Mouse (Mus musculus) liver, embryonic 16.5 days (tissue): ENCODE results near the gene Mrpl48. TPM values are rescaled to one million over a fixed set of nuclear protein-coding genes. Genes with fewer than 3 reads are reported as not detected.

ENCODE experiments used
- ATAC-seq: fragments of 200-750 bp; cut with Nextera tagmentation; 2 replicates; pipeline ENCODE4 v1.8.0; 2017; ENCODE audit warnings: low read depth, mild to moderate bottlenecking, moderate number of reproducible peaks, moderate library complexity
- H3K27ac ChIP-seq: fragments of 300-500 bp; sonication (generic); 2 replicates; pipeline ENCODE4 v1.5.1; 2014; ENCODE audit warnings: mild to moderate bottlenecking, low read length
- H3K27me3 ChIP-seq: fragments of 300-500 bp; sonication (generic); 2 replicates; pipeline ENCODE4 v1.6.1; 2014; ENCODE audit warnings: low read depth, low read length, mixed read lengths; ENCODE audit not compliant: control insufficient read depth, insufficient read depth
- H3K36me3 ChIP-seq: fragments of 300-500 bp; sonication (generic); 2 replicates; pipeline ENCODE4 v1.6.1; 2014; ENCODE audit warnings: mild to moderate bottlenecking; ENCODE audit not compliant: control insufficient read depth, insufficient read depth
- H3K4me1 ChIP-seq: fragments of 300-500 bp; sonication (generic); 2 replicates; pipeline ENCODE4 v1.6.1; 2014; ENCODE audit warnings: low read depth, low read length, mixed read lengths; ENCODE audit not compliant: control insufficient read depth
- H3K4me2 ChIP-seq: fragments of 300-500 bp; sonication (generic); 2 replicates; pipeline ENCODE4 v1.6.1; 2014; ENCODE audit warnings: low read depth, low read length, mixed read lengths
- H3K4me3 ChIP-seq: fragments of 300-500 bp; sonication (generic); 2 replicates; pipeline ENCODE4 v1.5.1; 2014; ENCODE audit warnings: low read depth, mild to moderate bottlenecking, low read length
- H3K9ac ChIP-seq: fragments of 300-500 bp; sonication (generic); 2 replicates; pipeline ENCODE4 v1.6.1; 2014; ENCODE audit warnings: low read depth, low read length
- H3K9me3 ChIP-seq: fragments of 300-500 bp; sonication (generic); replicated peaks from 2 replicates; pipeline ENCODE4 v1.6.1; 2016; ENCODE audit warnings: low read length; ENCODE audit not compliant: control insufficient read depth
- WGBS: fragments of 180-500 bp; shearing (Covaris S2); extraction: QIAGEN DNeasy Blood & Tissue Kit; methylation state at CpG from one replicate; pipeline ENCODE4 v1.1.7; 2014; ENCODE audit not compliant: insufficient replicate concordance; 5-methylcytosine and 5-hydroxymethylcytosine counted together
- polyA plus RNA-seq: library from polyadenylated mRNA; unstranded; fragments of >200 nt; fragmentation: Nextera tagmentation; extraction: Ambion mirVana; gene quantifications from 2 replicates; pipeline ENCODE4 v1.2.1, GENCODE M21; 2015

Gene Mrpl48
- polyA plus RNA-seq, 1 experiment from 2014 or later: 37.4 TPM

- Histone ChIP-seq H3K27ac (no peak overlapping the region), H3K4me1 (peaks cover 12% of the 10 kb centered on the region), H3K9ac (no peak overlapping the region), H3K4me3 (no peak overlapping the region), H3K36me3 (no peaks in the 10 kb centered on the region), H3K27me3 (no peaks in the 10 kb centered on the region), H3K4me2 (no peak overlapping the region), H3K9me3 (no peaks in the 10 kb centered on the region)
- peak; percentile 20; the same call in 1 of the 2 replicates for ATAC-seq
- WGBS: 61% methylated on average over 5 of the region's 5 CpGs
Observed at GRCm38 (mm10) chr7:100550338-100551007, 57.6 kb downstream of the Mrpl48 start.

GRCm38 (mm10) chr7:100549796-100550195, 58.3 kb downstream of the Mrpl48 start:
- no peak overlapping the region for H3K4me3 ChIP-seq
- ATAC-seq: no peak

GRCm38 (mm10) chr7:100547631-100548030, 60.5 kb downstream of the Mrpl48 start:
- Histone ChIP-seq H3K27ac (peak overlapping the region; percentile 35; the same call in 1 of the 2 replicates), H3K9me3 (no peaks in the 10 kb centered on the region), H3K4me2 (no peak overlapping the region), H3K36me3 (no peaks in the 10 kb centered on the region), H3K4me3 (no peak overlapping the region), H3K4me1 (no peaks in the 10 kb centered on the region; the same call in 1 of the 2 replicates), H3K27me3 (no peaks in the 10 kb centered on the region), H3K9ac (no peak overlapping the region)
- 55% methylated on average over 4 of the region's 4 CpGs for WGBS
- ATAC-seq: no peak

More at GRCm38 (mm10) chr7:100549796-100550195, 58.3 kb downstream of the Mrpl48 start:
- no peaks in the 10 kb centered on the region for H3K27me3 ChIP-seq
- no peaks in the 10 kb centered on the region for H3K9me3 ChIP-seq
- no peak overlapping the region for H3K9ac ChIP-seq
- no peaks in the 10 kb centered on the region for H3K36me3 ChIP-seq
- no peak overlapping the region for H3K4me2 ChIP-seq
- WGBS: 80% methylated on average over 3 of the region's 3 CpGs
- H3K4me1 ChIP-seq: peaks cover 5% of the 10 kb centered on the region; the same call in 1 of the 2 replicates
- no peak overlapping the region for H3K27ac ChIP-seq

GRCm38 (mm10) chr7:100544437-100544836, 63.7 kb downstream of the Mrpl48 start:
- WGBS: 53% methylated on average over 1 of the region's 1 CpGs
- Histone ChIP-seq H3K27ac (peak overlapping the region; percentile 46), H3K27me3 (no peaks in the 10 kb centered on the region), H3K9ac (no peak overlapping the region), H3K4me3 (no peak overlapping the region), H3K36me3 (peaks cover 4% of the 10 kb centered on the region; the same call in 1 of the 2 replicates), H3K4me1 (no peaks in the 10 kb centered on the region; the same call in 1 of the 2 replicates), H3K4me2 (no peak overlapping the region), H3K9me3 (no peaks in the 10 kb centered on the region)
- peak; percentile 88 for ATAC-seq

- ATAC-seq: no peak
- no peaks in the 10 kb centered on the region for H3K9me3 ChIP-seq
- H3K27ac ChIP-seq: no peak overlapping the region
- no peak overlapping the region for H3K4me3 ChIP-seq
- peaks cover 8% of the 10 kb centered on the region for H3K4me1 ChIP-seq
- no peak overlapping the region for H3K9ac ChIP-seq
- WGBS: 82% methylated on average over 9 of the region's 9 CpGs
- H3K36me3 ChIP-seq: peaks cover 9% of the 10 kb centered on the region; the same call in 1 of the 2 replicates
- no peak overlapping the region for H3K4me2 ChIP-seq
- H3K27me3 ChIP-seq: no peaks in the 10 kb centered on the region
Observed at GRCm38 (mm10) chr7:100539516-100539915, 68.6 kb downstream of the Mrpl48 start.

GRCm38 (mm10) chr7:100537519-100537902, 70.6 kb downstream of the Mrpl48 start:
- Histone ChIP-seq H3K27ac (peak overlapping the region; percentile 82), H3K27me3 (no peaks in the 10 kb centered on the region), H3K4me3 (peak overlapping the region; percentile 93), H3K4me2 (peak overlapping the region; percentile 79), H3K36me3 (peaks cover 9% of the 10 kb centered on the region; the same call in 1 of the 2 replicates), H3K9me3 (no peaks in the 10 kb centered on the region), H3K9ac (peak overlapping the region; percentile 86), H3K4me1 (peaks cover 8% of the 10 kb centered on the region)
- WGBS: 25% methylated on average over 7 of the region's 7 CpGs
- no peak for ATAC-seq

- H3K4me1 ChIP-seq: peaks cover 8% of the 10 kb centered on the region
- peak within 1 kb of the TSS; percentile 79 for H3K4me2 ChIP-seq
- peak within 1 kb of the TSS; percentile 93 for H3K4me3 ChIP-seq
- under 1% methylated on average over 33 of the region's 33 CpGs for WGBS
- H3K36me3 ChIP-seq: peaks cover 9% of the 10 kb centered on the region; the same call in 1 of the 2 replicates
- peak within 1 kb of the TSS; percentile 86 for H3K9ac ChIP-seq
- peak; percentile 98 for ATAC-seq
- peak within 1 kb of the TSS; percentile 82 for H3K27ac ChIP-seq
- no peaks in the 10 kb centered on the region for H3K9me3 ChIP-seq
- H3K27me3 ChIP-seq: no peaks in the 10 kb centered on the region
Observed at GRCm38 (mm10) chr7:100536804-100537518, 71.1 kb downstream of the Mrpl48 start, which contains the start of gene Coa4. Gene Coa4 (plus strand): TSS chr7:100537071.

- no peaks in the 10 kb centered on the region for H3K27me3 ChIP-seq
- no peak for ATAC-seq
- H3K4me3 ChIP-seq: no peak overlapping the region
- no peak overlapping the region for H3K4me2 ChIP-seq
- no peaks in the 10 kb centered on the region for H3K9me3 ChIP-seq
- peaks cover 8% of the 10 kb centered on the region for H3K4me1 ChIP-seq
- peaks cover 9% of the 10 kb centered on the region; the same call in 1 of the 2 replicates for H3K36me3 ChIP-seq
- H3K9ac ChIP-seq: no peak overlapping the region
- WGBS: 24% methylated on average over 2 of the region's 2 CpGs
- H3K27ac ChIP-seq: no peak overlapping the region
Observed at GRCm38 (mm10) chr7:100535831-100536230, 72.3 kb downstream of the Mrpl48 start.

GRCm38 (mm10) chr7:100534216-100534615, 73.9 kb downstream of the Mrpl48 start:
- H3K9me3 ChIP-seq: no peaks in the 10 kb centered on the region
- H3K9ac ChIP-seq: no peak overlapping the region
- H3K27me3 ChIP-seq: no peaks in the 10 kb centered on the region
- H3K4me3 ChIP-seq: no peak overlapping the region
- 50% methylated on average over 3 of the region's 3 CpGs for WGBS
- no peak for ATAC-seq
- no peak overlapping the region for H3K27ac ChIP-seq
- peaks cover 8% of the 10 kb centered on the region for H3K4me1 ChIP-seq
- H3K36me3 ChIP-seq: peaks cover 2% of the 10 kb centered on the region; the same call in 1 of the 2 replicates
- no peak overlapping the region for H3K4me2 ChIP-seq
